ENCODE assay signal across 14 mouse cellular contexts in the genomic region with DNA sequence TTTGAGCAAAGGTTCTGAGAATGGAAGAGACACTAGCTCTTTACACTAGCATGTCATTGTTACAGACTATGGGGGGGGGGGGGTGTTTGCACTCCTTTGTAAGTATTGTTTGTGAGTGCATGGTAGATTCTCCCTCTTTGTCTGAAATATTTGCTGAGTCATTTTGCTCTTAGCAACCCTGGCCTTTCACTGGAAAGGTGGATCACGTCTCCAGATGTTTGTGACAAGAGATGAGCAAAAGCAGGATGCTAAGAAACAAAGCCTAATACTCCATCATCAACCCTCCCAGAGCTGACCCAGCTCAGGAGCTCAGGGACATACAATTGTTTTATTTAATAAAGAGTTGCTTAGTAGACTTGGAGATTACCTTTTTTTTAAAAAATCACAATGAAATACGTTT.
"Had no signal": no experiment of that assay in that cellular context is flagged by ENCODE, and none has a peak within 500 bp of the region (broad histone marks: within the 10 kb centered on the region; RNA-seq: fewer than 3 reads in every experiment).

No protein-coding gene starts in this region.

- DNase-seq: gastrocnemius, adult 2 months; gastrocnemius, postnatal 10 days; gastrocnemius, postnatal 25 days; heart, adult 2 months; heart, postnatal 10 days; kidney, adult 11 months; kidney, adult 2 months; kidney, adult 9 months; kidney, postnatal 10 days; kidney, postnatal 25 days; kidney, postnatal 4 days; layer of hippocampus, adult 9-11 months; left cerebral cortex, postnatal 4 days; lung, adult 18-20 months had no signal
